Mouse (Mus musculus) C2C12 (cell line): ENCODE results near the gene Ehd1. TPM values are rescaled to one million over a fixed set of nuclear protein-coding genes. Genes with fewer than 3 reads are reported as not detected.

Source experiments
- H3K27me3 ChIP-seq: one replicate; pipeline ENCODE4 v1.6.1; 2011; ENCODE audit not compliant: control insufficient read depth, insufficient read depth, insufficient read length
- H3K36me3 ChIP-seq: one replicate; pipeline ENCODE4 v1.6.1; 2011; ENCODE audit not compliant: control insufficient read depth, insufficient read depth
- H3K4me3 ChIP-seq: one replicate; pipeline ENCODE4 v1.5.1; 2011; ENCODE audit warnings: mild to moderate bottlenecking, control low read depth; ENCODE audit not compliant: poor library complexity, insufficient read depth, severe bottlenecking
- H3K79me2 ChIP-seq: one replicate; pipeline ENCODE4 v1.6.1; 2011; ENCODE audit not compliant: control insufficient read depth, insufficient read depth
- H3K79me3 ChIP-seq: one replicate; pipeline ENCODE4 v1.6.1; 2011; ENCODE audit warnings: low read depth, control low read depth
- H3ac ChIP-seq: one replicate; pipeline ENCODE3; 2011; ENCODE audit warnings: low read depth; ENCODE audit not compliant: control insufficient read depth, insufficient read length
- CEBPB ChIP-seq: IDR thresholded peaks from one replicate; pipeline ENCODE4 v1.6.1; 2011; ENCODE audit warnings: low read depth, mild to moderate bottlenecking, control low read depth, moderate library complexity
- CTCF ChIP-seq: IDR thresholded peaks from one replicate; pipeline ENCODE4 v1.5.1; 2011; ENCODE audit not compliant: control insufficient read depth, insufficient read depth, insufficient read length
- FOSL1 ChIP-seq: IDR thresholded peaks from one replicate; pipeline ENCODE4 v1.8.0; 2011; ENCODE audit warnings: mild to moderate bottlenecking, low read length; ENCODE audit not compliant: poor library complexity, insufficient read depth, severe bottlenecking
- MAX ChIP-seq: IDR thresholded peaks from one replicate; pipeline ENCODE4 v1.6.1; 2011; ENCODE audit warnings: mild to moderate bottlenecking, control low read depth
- MYOD1 ChIP-seq: IDR thresholded peaks from one replicate; pipeline ENCODE4 v1.6.1; 2011; ENCODE audit warnings: low read depth; ENCODE audit not compliant: control insufficient read depth, insufficient read length
- MYOG ChIP-seq: IDR thresholded peaks from one replicate; pipeline ENCODE4 v1.6.1; 2011; ENCODE audit not compliant: control insufficient read depth, insufficient read length; ENCODE audit errors: extremely low read depth
- USF1 ChIP-seq: IDR thresholded peaks from one replicate; pipeline ENCODE4 v1.6.1; 2011; ENCODE audit warnings: low read depth, mild to moderate bottlenecking, control low read depth, moderate library complexity
- polyA plus RNA-seq: library from polyadenylated mRNA; unstranded; fragments of >200 nt; fragmentation: generic; extraction: Trizol; gene quantifications from one replicate; pipeline ENCODE4 v1.2.1, GENCODE M21; 2012; ENCODE audit warnings: missing spikeins

The Ehd1 gene
- polyA plus RNA-seq, 1 experiment, result 219 TPM

DNA sequence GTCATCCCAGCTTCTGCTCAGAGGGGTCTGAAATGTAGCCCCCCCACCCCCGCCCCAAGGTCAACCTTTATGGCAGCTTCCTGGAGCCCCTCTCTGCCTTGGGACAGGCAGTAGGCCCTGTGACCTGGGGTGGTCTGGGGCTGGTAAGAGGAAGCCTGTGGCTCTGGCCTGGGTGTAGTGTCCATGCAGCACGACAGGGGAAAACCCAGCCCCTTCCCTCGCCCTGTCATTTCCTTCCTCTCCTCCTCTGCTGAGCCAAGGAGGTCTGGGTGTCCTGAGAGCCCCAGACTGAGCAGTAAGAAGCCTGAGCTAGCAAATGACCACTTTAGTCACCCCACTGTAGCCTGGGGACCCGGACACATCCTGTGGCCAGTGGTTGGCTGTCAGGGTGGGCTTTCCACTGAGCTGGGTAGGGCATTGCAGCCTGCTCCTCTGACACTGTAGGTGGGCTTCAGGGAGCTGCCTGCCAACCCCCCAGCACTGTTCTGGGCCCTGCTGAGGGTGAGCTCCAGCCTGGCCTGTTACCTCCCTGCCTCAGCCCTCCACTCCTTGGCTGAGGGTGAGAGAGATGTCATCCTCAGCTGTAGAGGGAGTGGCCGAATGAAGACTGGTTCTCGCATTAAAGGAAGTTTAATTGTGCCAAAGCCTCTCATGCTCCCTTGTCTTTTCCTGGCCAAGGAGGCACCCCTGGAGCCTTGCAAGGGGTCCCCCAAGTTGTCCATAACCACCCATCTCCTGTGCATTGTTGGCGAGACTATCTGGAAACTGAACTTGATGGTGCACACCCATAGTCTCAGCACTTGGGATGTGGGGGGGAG is 23.1 kb downstream of the Ehd1 start:
- H3K79me3 ChIP-seq, result peaks cover 5% of the 10 kb centered on the region
- no peak overlapping the region for H3ac ChIP-seq
- H3K4me3 ChIP-seq, result no peak overlapping the region
- H3K27me3 ChIP-seq, result no peaks in the 10 kb centered on the region
- H3K79me2 ChIP-seq, result peaks cover 30% of the 10 kb centered on the region
- H3K36me3 ChIP-seq, result peaks cover 44% of the 10 kb centered on the region
- TF ChIP-seq CEBPB, result no peak
- no peak for TF ChIP-seq MAX
- TF ChIP-seq MYOD1, result no peak
- no peak for TF ChIP-seq CTCF
- no peak for TF ChIP-seq USF1
- TF ChIP-seq FOSL1, result no peak
- no peak for TF ChIP-seq MYOG

DNA sequence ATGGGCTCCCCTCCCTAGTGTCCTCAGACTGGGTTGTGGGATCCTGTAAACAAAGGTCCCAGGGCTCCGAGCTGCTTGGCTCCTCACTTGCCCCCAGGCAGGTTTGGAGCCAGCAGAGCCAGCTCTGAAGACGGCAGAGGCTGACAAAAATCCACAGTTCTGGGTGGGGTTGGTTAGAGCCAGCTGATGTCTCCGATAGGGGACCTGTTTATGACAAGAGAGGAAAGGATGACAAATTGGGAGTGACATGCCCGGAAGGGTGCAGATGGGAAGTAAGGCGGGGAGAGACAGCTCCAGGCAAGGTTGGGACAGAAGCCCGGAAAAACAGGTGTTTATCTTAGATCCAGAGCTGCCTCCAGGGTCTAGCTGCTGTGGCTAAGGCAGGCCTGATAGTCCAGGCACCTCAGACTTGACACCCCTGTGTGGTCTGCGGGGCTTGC is 23.9 kb downstream of the Ehd1 start:
- no peak overlapping the region for H3ac ChIP-seq
- no peak overlapping the region for H3K4me3 ChIP-seq
- H3K79me3 ChIP-seq, result peaks cover 5% of the 10 kb centered on the region
- no peaks in the 10 kb centered on the region for H3K27me3 ChIP-seq
- H3K79me2 ChIP-seq, result peaks cover 23% of the 10 kb centered on the region
- TF ChIP-seq USF1, result no peak
- TF ChIP-seq CTCF, result no peak
- TF ChIP-seq MAX, result no peak
- TF ChIP-seq MYOG, result no peak
- no peak for TF ChIP-seq FOSL1
- no peak for TF ChIP-seq CEBPB
- TF ChIP-seq MYOD1, result no peak
- H3K36me3 ChIP-seq, result peaks cover 36% of the 10 kb centered on the region

DNA sequence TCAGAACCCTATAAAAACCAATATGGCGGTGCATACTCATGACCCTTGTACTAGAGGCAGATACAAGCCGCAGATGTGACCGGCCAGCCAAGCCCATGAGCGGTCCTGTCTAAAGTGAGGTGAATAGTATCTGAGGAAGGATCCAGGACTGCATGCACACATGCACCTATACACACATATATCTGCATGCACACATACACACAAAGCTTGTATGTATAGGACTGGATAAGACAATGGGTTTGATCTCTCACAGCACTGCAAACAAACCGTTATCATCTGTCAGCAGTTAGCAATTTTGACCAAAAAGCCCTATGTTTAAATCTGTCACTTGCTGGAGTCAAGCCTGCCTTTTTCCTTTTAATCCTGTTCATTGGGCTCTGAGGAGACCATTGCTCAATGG is 25.6 kb downstream of the Ehd1 start:
- H3ac ChIP-seq, result no peak overlapping the region
- no peak for TF ChIP-seq FOSL1
- TF ChIP-seq CTCF, result no peak
- no peak for TF ChIP-seq MYOG
- TF ChIP-seq CEBPB, result no peak
- no peak for TF ChIP-seq MYOD1
- no peak for TF ChIP-seq USF1
- no peak for TF ChIP-seq MAX
- H3K4me3 ChIP-seq, result no peak overlapping the region
- peaks cover 27% of the 10 kb centered on the region for H3K36me3 ChIP-seq
- peaks cover 5% of the 10 kb centered on the region for H3K79me3 ChIP-seq
- H3K27me3 ChIP-seq, result no peaks in the 10 kb centered on the region
- peaks cover 14% of the 10 kb centered on the region for H3K79me2 ChIP-seq

DNA sequence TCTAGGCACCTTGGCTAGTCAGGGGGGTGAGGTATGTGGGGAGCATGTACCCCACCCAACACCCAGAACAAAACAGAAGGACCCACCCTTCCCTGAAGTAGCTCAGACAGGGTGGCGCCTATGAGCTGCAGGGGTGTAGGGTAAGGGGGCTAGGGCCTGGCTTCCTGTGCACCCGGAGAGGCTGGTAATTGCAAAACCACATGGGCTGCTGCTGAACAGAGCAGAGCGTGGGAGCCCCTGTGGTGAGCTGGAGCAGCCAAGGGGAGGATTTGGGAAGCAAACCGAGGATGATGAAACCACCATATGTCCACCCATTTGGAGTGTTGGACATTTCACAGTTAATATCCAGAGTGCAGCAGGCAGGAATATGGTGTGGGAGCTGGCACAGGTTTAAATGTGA is 26.0 kb downstream of the Ehd1 start:
- H3ac ChIP-seq, result no peak overlapping the region
- H3K27me3 ChIP-seq, result no peaks in the 10 kb centered on the region
- no peak overlapping the region for H3K4me3 ChIP-seq
- peaks cover 27% of the 10 kb centered on the region for H3K36me3 ChIP-seq
- peaks cover 5% of the 10 kb centered on the region for H3K79me3 ChIP-seq
- TF ChIP-seq MYOD1 (no peak), MAX (no peak), USF1 (no peak), CEBPB (no peak), FOSL1 (no peak), MYOG (no peak), CTCF (no peak)
- H3K79me2 ChIP-seq, result peaks cover 14% of the 10 kb centered on the region

GRCm38 (mm10) chr19:6303831-6304230 is 27.3 kb downstream of the Ehd1 start:
- H3K27me3 ChIP-seq, result no peaks in the 10 kb centered on the region
- H3K79me3 ChIP-seq, result no peaks in the 10 kb centered on the region
- no peak overlapping the region for H3ac ChIP-seq
- no peak for TF ChIP-seq CEBPB
- TF ChIP-seq MAX, result no peak
- no peak for TF ChIP-seq MYOD1
- TF ChIP-seq MYOG, result no peak
- no peak for TF ChIP-seq FOSL1
- TF ChIP-seq CTCF, result no peak
- no peak for TF ChIP-seq USF1
- H3K36me3 ChIP-seq, result peaks cover 16% of the 10 kb centered on the region
- H3K79me2 ChIP-seq, result peaks cover 4% of the 10 kb centered on the region
- no peak overlapping the region for H3K4me3 ChIP-seq
